Mouse (Mus musculus) neutrophil, adult 59 days (primary cell): ENCODE data around the gene Gm281. TPM values are rescaled to one million over a fixed set of nuclear protein-coding genes. Genes with fewer than 3 reads are reported as not detected.

Source experiments
- total RNA-seq, 2 experiments: library from RNA; stranded (reverse); gene quantifications; 1 replicate in 1 of 2; 2 replicates in 1 of 2; pipeline ENCODE4 v1.2.4; 2023

Gene Gm281
- total RNA-seq, result not detected

GRCm38 (mm10) chr14:13914387-13915082 is at the start of gene Gm281:
Gene Gm281, minus strand, starts transcription at chr14:13914478.

GRCm38 (mm10) chr14:13961401-13962112 is 47.3 kb upstream of the Gm281 start, which contains the start of the genes Atxn7 and Thoc7:
Gene Atxn7, plus strand, starts transcription at chr14:13961440.
Gene Thoc7, minus strand, starts transcription at chr14:13961852.

Other genes starting within 250 kb of the Gm281 start
- not detected for gene Sntn, start 243.6 kb downstream of the Gm281 start, total RNA-seq
- 10 to 100 TPM; 43.4 to 47.7 TPM for gene Atxn7, start 47.0 kb upstream of the Gm281 start, total RNA-seq
- gene Thoc7, start 47.4 kb upstream of the Gm281 start, total RNA-seq, result 10 to 100 TPM; 49.6 to 50.4 TPM
- gene Psmd6, start 206.5 kb upstream of the Gm281 start, total RNA-seq, result 10 to 100 TPM; 64.1 to 69.9 TPM